34 mouse cellular contexts compared by ENCODE assay signal in genomic region chr1:139053003-139053402, GRCm38 (mm10).
"Had no signal": no experiment of that assay in that cellular context is flagged by ENCODE, and none has a peak within 500 bp of the region (broad histone marks: within the 10 kb centered on the region; RNA-seq: fewer than 3 reads in every experiment).

No protein-coding gene starts in this region.

- H3K36me3 ChIP-seq: hindbrain, embryonic 10.5 days; hindbrain, embryonic 13.5 days; hindbrain, embryonic 15.5 days; intestine, embryonic 15.5 days; kidney, embryonic 15.5 days had no signal

- ATAC-seq: hindbrain, embryonic 16.5 days; hindbrain, postnatal 0 days; inflammation-experienced regulatory T-cells, adult 6 months; intestine, embryonic 15.5 days; intestine, embryonic 16.5 days; intestine, postnatal 0 days had no signal

- DNase-seq: heart, postnatal 10 days; heart, postnatal 14 days; heart, postnatal 36 days; heart, postnatal 4 days; kidney, adult 11 months; kidney, adult 18-20 months; kidney, adult 2 months; kidney, adult 8-10 months; kidney, adult 9 months; kidney, postnatal 10 days; kidney, postnatal 14 days; kidney, postnatal 25 days; kidney, postnatal 36 days; kidney, postnatal 4 days; layer of hippocampus, adult 9-11 months; layer of hippocampus, postnatal 36 days had no signal

- H3K4me3 ChIP-seq: heart, embryonic 12.5 days; heart, embryonic 13.5 days; heart, embryonic 15.5 days; hindbrain, embryonic 10.5 days; hindbrain, embryonic 12.5 days; hindbrain, embryonic 13.5 days; hindbrain, embryonic 15.5 days; intestine, embryonic 15.5 days; kidney, embryonic 15.5 days; layer of hippocampus, adult 2 months; left cerebral cortex, adult 2 months had no signal

- H3K9ac ChIP-seq: heart, embryonic 12.5 days; heart, embryonic 13.5 days; heart, embryonic 15.5 days; hindbrain, embryonic 12.5 days; hindbrain, embryonic 13.5 days; hindbrain, embryonic 14.5 days; hindbrain, embryonic 15.5 days; intestine, embryonic 15.5 days; kidney, embryonic 15.5 days had no signal

- H3K4me1 ChIP-seq: heart, embryonic 12.5 days; heart, embryonic 13.5 days; heart, embryonic 15.5 days; hindbrain, embryonic 10.5 days; hindbrain, embryonic 12.5 days; kidney, embryonic 15.5 days had no signal

- H3K27me3 ChIP-seq: heart, embryonic 12.5 days; heart, embryonic 13.5 days; heart, embryonic 15.5 days; hindbrain, embryonic 12.5 days; hindbrain, embryonic 13.5 days; hindbrain, embryonic 15.5 days; intestine, embryonic 15.5 days; kidney, embryonic 15.5 days had no signal

- H3K27ac ChIP-seq: heart, embryonic 13.5 days; heart, embryonic 15.5 days; hindbrain, embryonic 10.5 days; hindbrain, embryonic 12.5 days; hindbrain, embryonic 13.5 days; hindbrain, embryonic 14.5 days; hindbrain, embryonic 15.5 days; hindbrain, postnatal 0 days; intestine, embryonic 15.5 days; kidney, embryonic 15.5 days; kidney, postnatal 0 days; layer of hippocampus, adult 2 months; left cerebral cortex, adult 2 months had no signal

- H3K9me3 ChIP-seq: heart, embryonic 12.5 days; heart, embryonic 13.5 days; heart, embryonic 15.5 days; hindbrain, embryonic 10.5 days; hindbrain, embryonic 12.5 days; hindbrain, embryonic 13.5 days; hindbrain, embryonic 15.5 days; intestine, embryonic 15.5 days; kidney, embryonic 15.5 days had no signal
